Mouse (Mus musculus) macrophage (primary cell): ENCODE measurements around the gene Cby3. TPM values are rescaled to one million over a fixed set of nuclear protein-coding genes. Genes with fewer than 3 reads are reported as not detected.
"Not testable (repeated sequence)": the region's sequence is repeated elsewhere in the genome, so short reads cannot be mapped to it uniquely, and the experiment has no call there.

ENCODE experiments used
- H3K27ac ChIP-seq: fragments of 350-480 bp; formaldehyde crosslinking; 2 replicates; pipeline ENCODE4 v1.9.0; 2021
- H3K36me3 ChIP-seq: fragments of 350-480 bp; formaldehyde crosslinking; 2 replicates; pipeline ENCODE4 v1.9.0; 2021; ENCODE audit errors: inconsistent target
- H3K4me3 ChIP-seq: fragments of 350-480 bp; formaldehyde crosslinking; 2 replicates; pipeline ENCODE4 v1.9.0; 2021; ENCODE audit errors: inconsistent target
- H3K79me2 ChIP-seq: fragments of 350-480 bp; formaldehyde crosslinking; 2 replicates; pipeline ENCODE4 v1.9.0; 2021; ENCODE audit errors: inconsistent target
- WGBS: methylation state at CpG from one replicate; pipeline ENCODE4 v1.1.7; 2026; ENCODE audit warnings: inconsistent platforms; ENCODE audit not compliant: missing documents; 5-methylcytosine and 5-hydroxymethylcytosine counted together
- polyA plus RNA-seq: library from polyadenylated mRNA; stranded (reverse); fragments of 250-400 nt; gene quantifications from 3 replicates; pipeline ENCODE4 v1.2.4, GENCODE M21; 2018; ENCODE audit warnings: inconsistent platforms

Gene Cby3
- polyA plus RNA-seq, 1 experiment from 2014 or later = not detected

DNA sequence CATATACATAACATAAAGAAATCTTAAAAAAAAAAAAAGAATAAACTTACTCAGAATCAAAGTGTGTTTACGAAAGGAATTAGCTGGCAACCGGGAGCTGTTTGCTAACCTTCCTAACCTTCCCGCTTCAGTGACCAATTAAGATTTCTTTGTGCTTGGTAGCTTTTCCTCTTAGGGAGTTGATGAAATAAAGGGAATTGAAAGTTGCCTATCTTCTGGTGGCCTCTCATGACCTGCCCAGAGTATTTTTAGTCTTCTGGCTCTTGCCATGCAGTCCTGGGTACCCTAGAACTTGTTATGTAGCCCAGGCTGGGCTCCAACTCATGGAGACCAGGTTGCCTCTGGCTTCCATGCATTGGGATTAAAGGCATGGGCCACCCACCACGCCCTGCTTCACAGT is 8.8 kb upstream of the Cby3 start:
- Histone ChIP-seq H3K79me2 (no peaks in the 10 kb centered on the region), H3K4me3 (no peak overlapping the region), H3K27ac (no peak overlapping the region), H3K36me3 (no peaks in the 10 kb centered on the region)
- WGBS = 58% methylated on average over 4 of the region's 4 CpGs

- Histone ChIP-seq H3K27ac (no peak overlapping the region), H3K79me2 (no peaks in the 10 kb centered on the region), H3K4me3 (no peak overlapping the region), H3K36me3 (no peaks in the 10 kb centered on the region)
- 78% methylated on average over 9 of the region's 9 CpGs for WGBS
Measured at GRCm38 (mm10) chr11:50346256-50347032, 7.8 kb upstream of the Cby3 start.

DNA sequence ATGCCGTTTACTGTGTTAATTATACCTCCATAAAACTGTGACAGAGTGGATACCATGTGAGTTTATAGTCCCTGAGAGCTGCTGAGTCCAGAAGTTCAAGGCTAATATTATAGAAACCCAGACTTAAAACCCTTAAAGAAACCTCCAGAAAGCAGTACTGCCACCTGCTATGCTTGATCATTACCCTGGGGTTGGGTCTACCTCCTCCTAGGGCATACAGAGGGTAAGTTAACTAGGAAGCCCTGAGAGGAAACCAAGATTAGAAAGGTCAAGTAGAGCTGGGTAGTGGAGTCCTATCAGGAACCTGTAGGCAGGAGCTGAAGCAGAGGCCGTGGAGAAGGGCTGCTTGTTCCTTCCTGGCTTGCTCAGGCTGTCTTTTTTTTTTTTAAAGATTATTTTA is 2.1 kb upstream of the Cby3 start:
- Histone ChIP-seq H3K79me2 (no peaks in the 10 kb centered on the region), H3K4me3 (no peak overlapping the region), H3K36me3 (no peaks in the 10 kb centered on the region), H3K27ac (no peak overlapping the region)
- 88% methylated on average over 2 of the region's 2 CpGs for WGBS

GRCm38 (mm10) chr11:50354851-50355250 is 589 bp downstream of the Cby3 start:
- Histone ChIP-seq H3K4me3 (no peak overlapping the region), H3K79me2 (no peaks in the 10 kb centered on the region), H3K27ac (peak overlapping the region; percentile 3; the same call in 1 of the 2 replicates), H3K36me3 (no peaks in the 10 kb centered on the region)
- 98% methylated on average over 3 of the region's 3 CpGs for WGBS

DNA sequence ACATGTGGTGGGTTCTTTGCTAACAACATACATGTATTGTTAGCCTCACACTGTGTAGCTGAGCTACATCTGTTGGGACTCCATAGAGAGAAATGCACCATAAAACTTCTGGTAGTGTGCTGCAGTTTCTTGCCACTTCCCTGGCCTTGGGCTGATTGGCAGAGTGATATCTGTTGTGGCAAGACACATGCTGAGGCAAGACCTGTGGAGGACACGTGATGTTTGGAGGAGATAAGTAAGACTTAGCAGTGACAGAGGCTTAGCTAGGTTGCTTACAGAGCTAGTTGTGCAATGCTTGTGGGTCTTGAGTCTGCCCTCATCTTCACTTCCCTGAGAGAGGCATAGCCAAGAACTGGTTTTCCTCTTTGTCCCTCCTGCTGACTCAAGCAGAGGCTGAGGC is 1.1 kb downstream of the Cby3 start:
- H3K4me3 ChIP-seq = no peak overlapping the region
- no peaks in the 10 kb centered on the region for H3K79me2 ChIP-seq
- 18% methylated on average over 1 of the region's 1 CpGs for WGBS
- H3K36me3 ChIP-seq = no peaks in the 10 kb centered on the region
- peak overlapping the region; percentile 3; the same call in 1 of the 2 replicates for H3K27ac ChIP-seq

DNA sequence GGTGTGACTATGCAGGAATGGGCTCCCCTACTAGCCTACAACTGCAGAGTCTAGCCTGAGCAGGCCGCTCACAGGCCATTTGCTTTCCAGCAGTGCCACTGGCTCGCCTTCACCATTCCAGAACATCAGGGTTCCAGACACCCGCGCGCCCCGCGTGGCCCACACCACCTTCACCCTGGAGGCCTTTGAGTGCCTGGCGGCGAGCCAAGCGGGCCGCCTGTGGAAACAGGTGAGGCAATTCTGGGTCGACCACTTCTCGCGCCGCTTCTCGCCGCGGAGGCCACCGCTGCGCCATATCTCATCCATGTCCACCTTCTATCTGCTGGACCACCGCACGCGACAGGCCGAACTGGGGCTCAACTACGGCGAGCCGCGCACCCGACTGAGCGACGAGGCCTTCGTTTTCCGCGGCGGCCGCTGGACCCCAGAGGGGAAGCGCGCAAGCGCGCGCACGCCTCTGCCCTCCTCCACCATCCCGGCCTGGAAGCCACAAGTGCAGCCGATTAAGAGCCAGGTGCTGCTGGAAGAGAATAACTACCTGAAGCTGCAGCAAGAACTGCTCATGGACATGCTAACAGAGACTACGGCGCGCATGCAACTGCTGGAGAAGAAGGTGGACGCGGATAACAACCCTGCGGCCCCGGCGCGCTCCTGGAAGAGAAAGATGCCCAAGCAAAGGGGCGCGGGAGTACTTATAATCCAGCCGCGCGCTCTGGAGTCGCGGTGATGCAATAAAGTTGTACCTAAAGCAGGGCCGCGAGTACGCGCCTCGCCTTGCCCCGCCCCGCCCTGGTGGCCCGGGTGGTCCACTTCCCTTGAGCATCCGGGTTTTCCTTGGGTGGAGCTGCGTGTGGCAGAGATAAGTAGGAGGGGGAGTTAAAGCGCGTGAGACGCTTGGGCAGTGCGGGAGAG is 4.9 kb downstream of the Cby3 start:
- WGBS = 6% methylated on average over 68 of the region's 74 CpGs
- Histone ChIP-seq H3K79me2 (no peaks in the 10 kb centered on the region), H3K27ac (no peak overlapping the region), H3K4me3 (peak overlapping the region; percentile 40), H3K36me3 (no peaks in the 10 kb centered on the region)

GRCm38 (mm10) chr11:50361282-50361681 is 7.0 kb downstream of the Cby3 start:
- not testable (repeated sequence) for H3K27ac ChIP-seq, H3K4me3 ChIP-seq, H3K36me3 ChIP-seq, H3K79me2 ChIP-seq
- 73% methylated on average over 1 of the region's 1 CpGs for WGBS

GRCm38 (mm10) chr11:50364548-50364947 is 10.3 kb downstream of the Cby3 start:
- no peak overlapping the region for H3K4me3 ChIP-seq
- H3K79me2 ChIP-seq = no peaks in the 10 kb centered on the region
- WGBS = 4% methylated on average over 4 of the region's 4 CpGs
- H3K27ac ChIP-seq = no peak overlapping the region
- H3K36me3 ChIP-seq = no peaks in the 10 kb centered on the region

DNA sequence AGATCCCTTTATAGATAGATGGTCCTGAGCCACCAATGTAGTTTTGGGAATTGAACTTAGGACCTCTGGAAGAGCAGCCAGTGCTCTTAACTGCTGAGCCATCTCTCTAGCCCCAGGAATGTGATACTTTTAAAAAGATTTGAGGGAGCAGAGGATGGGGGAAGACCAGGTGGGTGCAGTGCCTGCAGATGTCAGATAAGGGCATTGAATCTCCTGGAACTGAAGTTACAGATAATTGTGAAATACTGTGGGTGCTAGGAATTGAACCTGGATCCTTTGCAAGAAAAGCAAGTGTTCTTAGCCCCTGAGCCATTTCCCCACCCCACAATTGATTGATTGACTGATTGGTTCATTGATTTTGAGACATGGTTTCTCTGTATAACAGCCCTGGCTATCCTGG is 11.1 kb downstream of the Cby3 start:
- H3K36me3 ChIP-seq = no peaks in the 10 kb centered on the region
- H3K79me2 ChIP-seq = no peaks in the 10 kb centered on the region
- H3K4me3 ChIP-seq = no peak overlapping the region
- H3K27ac ChIP-seq = no peak overlapping the region

GRCm38 (mm10) chr11:50367531-50367930 is 13.3 kb downstream of the Cby3 start:
- Histone ChIP-seq H3K36me3 (no peaks in the 10 kb centered on the region), H3K4me3 (no peak overlapping the region), H3K79me2 (no peaks in the 10 kb centered on the region), H3K27ac (no peak overlapping the region)
- 97% methylated on average over 9 of the region's 9 CpGs for WGBS

GRCm38 (mm10) chr11:50369360-50369911 is 15.2 kb downstream of the Cby3 start:
- no peaks in the 10 kb centered on the region for H3K79me2 ChIP-seq
- 57% methylated on average over 5 of the region's 5 CpGs for WGBS
- H3K36me3 ChIP-seq = no peaks in the 10 kb centered on the region
- H3K27ac ChIP-seq = peak overlapping the region; percentile 50
- H3K4me3 ChIP-seq = no peak overlapping the region

- no peaks in the 10 kb centered on the region for H3K36me3 ChIP-seq
- 90% methylated on average over 4 of the region's 4 CpGs for WGBS
Measured at GRCm38 (mm10) chr11:50370969-50371368, 16.7 kb downstream of the Cby3 start.

GRCm38 (mm10) chr11:50371399-50371841 is 17.2 kb downstream of the Cby3 start:
- Histone ChIP-seq H3K79me2 (no peaks in the 10 kb centered on the region), H3K4me3 (no peak overlapping the region), H3K27ac (no peak overlapping the region), H3K36me3 (no peaks in the 10 kb centered on the region)
- 9% methylated on average over 18 of the region's 18 CpGs for WGBS

More at GRCm38 (mm10) chr11:50370969-50371368, 16.7 kb downstream of the Cby3 start:
- no peak overlapping the region for H3K4me3 ChIP-seq
- H3K79me2 ChIP-seq = no peaks in the 10 kb centered on the region
- H3K27ac ChIP-seq = no peak overlapping the region

DNA sequence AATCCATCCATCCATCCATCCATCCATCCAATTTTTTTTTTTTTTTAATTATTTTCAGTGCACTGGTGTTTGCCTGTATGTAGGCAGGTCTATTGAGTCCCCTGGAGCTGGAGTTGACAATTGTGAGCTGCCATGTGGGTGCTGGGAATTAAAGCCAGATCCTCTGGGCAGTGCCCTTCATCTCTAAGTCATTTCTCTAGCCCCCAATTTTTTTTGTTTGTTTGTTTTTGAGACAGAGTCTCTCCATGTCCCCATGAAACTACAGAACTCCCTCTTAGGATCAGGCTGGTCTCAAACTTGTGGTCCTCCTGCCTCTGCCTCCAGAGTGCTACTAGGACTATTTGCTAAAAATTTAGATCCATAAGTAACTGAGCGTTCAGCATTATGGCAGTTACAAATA is 17.6 kb downstream of the Cby3 start:
- H3K79me2 ChIP-seq = no peaks in the 10 kb centered on the region
- no peak overlapping the region for H3K4me3 ChIP-seq
- 100% methylated on average over 1 of the region's 1 CpGs for WGBS
- H3K27ac ChIP-seq = no peak overlapping the region
- H3K36me3 ChIP-seq = no peaks in the 10 kb centered on the region

GRCm38 (mm10) chr11:50373086-50373485 is 18.8 kb downstream of the Cby3 start:
- Histone ChIP-seq H3K36me3 (no peaks in the 10 kb centered on the region), H3K79me2 (no peaks in the 10 kb centered on the region), H3K27ac (no peak overlapping the region), H3K4me3 (no peak overlapping the region)
